Mouse (Mus musculus) stomach, adult 2 months (tissue): ENCODE results near the gene Chd1l. TPM values are rescaled to one million over a fixed set of nuclear protein-coding genes. Genes with fewer than 3 reads are reported as not detected.

Experiments
- polyA plus RNA-seq: library from polyadenylated mRNA; depleted of rRNA; stranded (reverse); fragments of >200 nt; gene quantifications from 2 replicates; pipeline ENCODE4 v1.2.3, GENCODE M21; 2012; rRNA removed

Chd1l gene
- polyA plus RNA-seq = 0.77 and 1.1 TPM in 2 replicates

GRCm38 (mm10) chr3:97609845-97610410, at the start of gene Chd1l:
Chd1l (minus strand) TSS chr3:97610203.

GRCm38 (mm10) chr3:97657655-97658411, 47.8 kb upstream of the Chd1l start, which contains the start of gene Prkab2:
Prkab2 (plus strand) TSS chr3:97658193.

GRCm38 (mm10) chr3:97628391-97629001, 18.5 kb upstream of the Chd1l start, which contains the start of gene Fmo5:
Fmo5 (plus strand) TSS chr3:97628804.

Other genes with a start within 250 kb of the Chd1l start
- gene Olfr1402, start 188.2 kb downstream of the Chd1l start, polyA plus RNA-seq = not detected in 2 replicates
- 1.9 and 2.8 TPM in 2 replicates for gene Fmo5, start 18.6 kb upstream of the Chd1l start, polyA plus RNA-seq
- gene Prkab2, start 48.0 kb upstream of the Chd1l start, polyA plus RNA-seq = 1.7 and 3.0 TPM in 2 replicates
- gene Gm17651, start 64.5 kb upstream of the Chd1l start, polyA plus RNA-seq = not detected in 2 replicates